ENCODE assay signal across 17 mouse cellular contexts in the genomic region with DNA sequence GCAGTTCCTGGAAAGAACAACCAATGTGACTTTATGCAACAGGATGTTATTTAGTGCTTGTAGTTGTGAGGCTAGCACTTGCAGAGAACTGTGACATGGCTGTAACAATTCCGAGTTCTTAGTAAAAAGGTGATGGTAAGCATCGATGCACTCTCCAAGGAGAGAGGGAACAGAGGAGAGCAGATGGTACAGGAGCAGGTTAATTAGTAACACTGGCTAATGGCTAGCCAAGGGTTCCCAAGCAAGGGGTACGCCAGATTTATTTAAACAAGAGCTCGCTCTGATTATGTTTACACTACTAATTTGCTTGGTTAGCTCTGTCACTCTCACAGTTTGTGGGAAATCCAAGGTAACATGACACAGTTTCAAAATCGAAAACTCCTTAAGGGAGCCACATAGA.
DNase-seq lines count a peak whose midpoint lies in the region; ATAC-seq and TF ChIP-seq lines count a peak whose summit lies in the region.
"Had no signal": no experiment of that assay in that cellular context is flagged by ENCODE, and none has a peak within 500 bp of the region (broad histone marks: within the 10 kb centered on the region; RNA-seq: fewer than 3 reads in every experiment).

No protein-coding gene starts in this region.

- no peak overlapping the region for H3K4me3 ChIP-seq in forebrain, embryonic 14.5 days (ENCODE audit: low read depth, low read length)
- no peak overlapping the region for H3K4me3 ChIP-seq in intestine, postnatal 0 days (ENCODE audit: low read depth, low read length)
- H3K4me3 ChIP-seq in kidney, postnatal 0 days (replicated peaks; ENCODE audit: low read depth, low read length) = no peak overlapping the region
- H3K4me3 ChIP-seq: embryonic facial prominence, embryonic 15.5 days; limb, embryonic 13.5 days; lung, embryonic 15.5 days; midbrain, embryonic 12.5 days had no signal

- no peaks in the 10 kb centered on the region for H3K27me3 ChIP-seq in forebrain, embryonic 14.5 days (replicated peaks; ENCODE audit: control insufficient read depth, insufficient read depth, low read length)
- H3K27me3 ChIP-seq in intestine, postnatal 0 days (replicated peaks; ENCODE audit: control insufficient read depth, insufficient read depth, low read length) = no peaks in the 10 kb centered on the region
- no peaks in the 10 kb centered on the region for H3K27me3 ChIP-seq in kidney, postnatal 0 days (ENCODE audit: insufficient read depth, low read length)
- H3K27me3 ChIP-seq: embryonic facial prominence, embryonic 15.5 days; limb, embryonic 13.5 days; lung, embryonic 15.5 days; midbrain, embryonic 12.5 days had no signal

- H3K27ac ChIP-seq in forebrain, embryonic 14.5 days (ENCODE audit: low read depth, low read length) = no peak overlapping the region
- no peak overlapping the region for H3K27ac ChIP-seq in intestine, postnatal 0 days (ENCODE audit: low read depth, low read length)
- H3K27ac ChIP-seq in kidney, postnatal 0 days = no peak overlapping the region
- H3K27ac ChIP-seq: embryonic facial prominence, embryonic 15.5 days; limb, embryonic 13.5 days; lung, embryonic 15.5 days; macrophage; midbrain, embryonic 12.5 days had no signal

- TF ChIP-seq CTCF in intestine, postnatal 0 days (IDR thresholded peaks at IDR 0.05; ENCODE audit: low read depth) = no peak
- no peak for TF ChIP-seq CTCF in kidney, postnatal 0 days (IDR thresholded peaks at IDR 0.05; ENCODE audit: low read depth)

- peak; percentile 82 for ATAC-seq in forebrain, embryonic 14.5 days
- no peak for ATAC-seq in intestine, postnatal 0 days
- ATAC-seq in kidney, postnatal 0 days (replicated peaks; ENCODE audit: low FRiP score, low read depth) = 0 out of 2 replicates have a peak, but pooled peaks have one; percentile 33
- no peak for ATAC-seq in monocyte, adult 5-6 weeks (replicated peaks; ENCODE audit: insufficient number of reproducible peaks, low FRiP score, low TSS enrichment, poor library complexity, severe bottlenecking)

- no peak overlapping the region for H3K9ac ChIP-seq in forebrain, embryonic 14.5 days (ENCODE audit: low read length)
- no peak overlapping the region for H3K9ac ChIP-seq in intestine, postnatal 0 days (ENCODE audit: low read depth, low read length)
- H3K9ac ChIP-seq in kidney, postnatal 0 days (ENCODE audit: low read depth, low read length) = no peak overlapping the region
- H3K9ac ChIP-seq: embryonic facial prominence, embryonic 15.5 days; limb, embryonic 13.5 days; lung, embryonic 15.5 days; midbrain, embryonic 12.5 days had no signal

- H3K9me3 ChIP-seq in forebrain, embryonic 14.5 days (replicated peaks; ENCODE audit: control insufficient read depth, low read length) = no peaks in the 10 kb centered on the region
- no peaks in the 10 kb centered on the region for H3K9me3 ChIP-seq in intestine, postnatal 0 days (ENCODE audit: control insufficient read depth)
- no peaks in the 10 kb centered on the region for H3K9me3 ChIP-seq in kidney, postnatal 0 days (replicated peaks; ENCODE audit: low read length)
- H3K9me3 ChIP-seq: embryonic facial prominence, embryonic 15.5 days; limb, embryonic 13.5 days; lung, embryonic 15.5 days; midbrain, embryonic 12.5 days had no signal

- peak; percentile 23 for DNase-seq in kidney, adult 11 months
- no peak for DNase-seq in kidney, postnatal 10 days
- DNase-seq in forebrain, embryonic 14.5 days (ENCODE audit: low spot score) = peak; percentile 59
- DNase-seq in kidney, postnatal 0 days (ENCODE audit: low spot score) = peak; percentile 6
- DNase-seq in urinary bladder, adult 2 months (ENCODE audit: low spot score) = no peak
- no peak for DNase-seq in adrenal gland, postnatal 36 days
- DNase-seq: adrenal gland, postnatal 10 days; cerebellum, adult 2 months; gastrocnemius, postnatal 14 days; spleen, adult 18-20 months had no signal

- H3K36me3 ChIP-seq in forebrain, embryonic 14.5 days (ENCODE audit: control insufficient read depth, insufficient read depth, low read length) = no peaks in the 10 kb centered on the region
- no peaks in the 10 kb centered on the region for H3K36me3 ChIP-seq in intestine, postnatal 0 days (ENCODE audit: control insufficient read depth, insufficient read depth)
- H3K36me3 ChIP-seq in kidney, postnatal 0 days (ENCODE audit: insufficient read depth, low read length) = no peaks in the 10 kb centered on the region
- H3K36me3 ChIP-seq: embryonic facial prominence, embryonic 15.5 days; limb, embryonic 13.5 days; lung, embryonic 15.5 days; midbrain, embryonic 12.5 days had no signal

- H3K4me2 ChIP-seq in forebrain, embryonic 14.5 days (ENCODE audit: low read length) = no peak overlapping the region
- peak overlapping the region; percentile 41; the same call in 1 of the 2 replicates for H3K4me2 ChIP-seq in intestine, postnatal 0 days (replicated peaks; ENCODE audit: low read depth)
- peak overlapping the region; percentile 16; the same call in 1 of the 2 replicates for H3K4me2 ChIP-seq in kidney, postnatal 0 days (ENCODE audit: low read length)
- H3K4me2 ChIP-seq: embryonic facial prominence, embryonic 15.5 days; limb, embryonic 13.5 days; lung, embryonic 15.5 days; midbrain, embryonic 12.5 days had no signal

- WGBS in forebrain, embryonic 14.5 days = 39% methylated on average over 5 of the region's 5 CpGs
- 25% methylated on average over 5 of the region's 5 CpGs for WGBS in intestine, postnatal 0 days
- WGBS in kidney, postnatal 0 days = 43% methylated on average over 5 of the region's 5 CpGs

- H3K4me1 ChIP-seq in forebrain, embryonic 14.5 days (ENCODE audit: control insufficient read depth, insufficient read depth, low read length) = no peaks in the 10 kb centered on the region
- no peaks in the 10 kb centered on the region for H3K4me1 ChIP-seq in intestine, postnatal 0 days (replicated peaks; ENCODE audit: control insufficient read depth, insufficient read depth, low read length)
- no peaks in the 10 kb centered on the region for H3K4me1 ChIP-seq in kidney, postnatal 0 days (replicated peaks; ENCODE audit: insufficient read depth, low read length)
- H3K4me1 ChIP-seq: embryonic facial prominence, embryonic 15.5 days; limb, embryonic 13.5 days; lung, embryonic 15.5 days; midbrain, embryonic 12.5 days had no signal

Comparison
In these comparisons a context has a peak if more than half of its experiments do, and no peak if none do; other contexts are left out.
1. DNase-seq: peak in kidney, adult 11 months (single experiment), forebrain, embryonic 14.5 days (single experiment) and kidney, postnatal 0 days (single experiment); none in kidney, postnatal 10 days (single experiment), urinary bladder, adult 2 months (single experiment) and adrenal gland, postnatal 36 days (0 of 2).
2. ATAC-seq: peak in forebrain, embryonic 14.5 days (single experiment) and kidney, postnatal 0 days (single experiment); none in intestine, postnatal 0 days (single experiment) and monocyte, adult 5-6 weeks (single experiment).